Mouse (Mus musculus): ENCODE measurements at regions not wholly inside any gene's neighbourhood (a gene's known extent, or its start where the extent isn't known, plus 50 kb on each side); places are given as distances from the start of the nearest gene placed in this dataset.

- DNase-seq, result no peak
- Histone ChIP-seq H3K27me3 (ENCODE audit: insufficient read depth, low read length) (no peaks in the 10 kb centered on the region), H3K4me3 (ENCODE audit: low read depth, low read length) (no peak overlapping the region), H3K9me3 (ENCODE audit: low read length) (no peaks in the 10 kb centered on the region), H3K4me1 (ENCODE audit: insufficient read depth) (no peaks in the 10 kb centered on the region), H3K36me3 (ENCODE audit: insufficient read depth) (no peaks in the 10 kb centered on the region), H3K9ac (no peak overlapping the region), H3K27ac (ENCODE audit: low read depth, low read length) (no peak overlapping the region), H3K4me2 (ENCODE audit: low read depth) (no peak overlapping the region)
- WGBS, result 63% methylated on average over 6 of the region's 6 CpGs
- no peak for ATAC-seq
- TF ChIP-seq CTCF (IDR thresholded peaks at IDR 0.05; ENCODE audit: low read depth), result no peak
Measured at GRCm38 (mm10) chr12:107129232-107129631, 359.2 kb upstream of the 3110018I06Rik start.

- H3K36me3 ChIP-seq (ENCODE audit: insufficient read depth), result no peaks in the 10 kb centered on the region
- no peak overlapping the region for H3K4me3 ChIP-seq (ENCODE audit: low read depth, low read length)
- WGBS, result 70% methylated on average over 7 of the region's 7 CpGs
- no peak overlapping the region for H3K27ac ChIP-seq (ENCODE audit: low read depth, low read length)
- no peaks in the 10 kb centered on the region for H3K9me3 ChIP-seq (ENCODE audit: low read length)
- DNase-seq (no peak), ATAC-seq (no peak)
- no peak overlapping the region for H3K9ac ChIP-seq
- no peak overlapping the region for H3K4me2 ChIP-seq (ENCODE audit: low read depth)
- TF ChIP-seq CTCF (IDR thresholded peaks at IDR 0.05; ENCODE audit: low read depth), result no peak
- H3K4me1 ChIP-seq (ENCODE audit: insufficient read depth), result no peaks in the 10 kb centered on the region
- H3K27me3 ChIP-seq (ENCODE audit: insufficient read depth, low read length), result no peaks in the 10 kb centered on the region
Measured at GRCm38 (mm10) chr12:107131351-107131750, 357.1 kb upstream of the 3110018I06Rik start.

- ATAC-seq (no peak), DNase-seq (no peak)
- Histone ChIP-seq H3K4me3 (ENCODE audit: low read depth, low read length) (no peak overlapping the region), H3K4me2 (ENCODE audit: low read depth) (no peak overlapping the region), H3K27me3 (ENCODE audit: insufficient read depth, low read length) (no peaks in the 10 kb centered on the region), H3K4me1 (ENCODE audit: insufficient read depth) (no peaks in the 10 kb centered on the region), H3K9ac (no peak overlapping the region), H3K27ac (ENCODE audit: low read depth, low read length) (no peak overlapping the region), H3K9me3 (ENCODE audit: low read length) (no peaks in the 10 kb centered on the region), H3K36me3 (ENCODE audit: insufficient read depth) (no peaks in the 10 kb centered on the region)
- WGBS, result 76% methylated on average over 6 of the region's 6 CpGs
- TF ChIP-seq CTCF (IDR thresholded peaks at IDR 0.05; ENCODE audit: low read depth), result no peak
Measured at GRCm38 (mm10) chr12:107131841-107132240, 356.6 kb upstream of the 3110018I06Rik start.

GRCm38 (mm10) chr12:107132501-107132900 is 355.9 kb upstream of the 3110018I06Rik start:
- DNase-seq, result no peak
- Histone ChIP-seq H3K4me3 (ENCODE audit: low read depth, low read length) (no peak overlapping the region), H3K27ac (ENCODE audit: low read depth, low read length) (no peak overlapping the region), H3K9me3 (ENCODE audit: low read length) (no peaks in the 10 kb centered on the region), H3K4me2 (ENCODE audit: low read depth) (no peak overlapping the region), H3K36me3 (ENCODE audit: insufficient read depth) (no peaks in the 10 kb centered on the region), H3K9ac (no peak overlapping the region), H3K27me3 (ENCODE audit: insufficient read depth, low read length) (no peaks in the 10 kb centered on the region), H3K4me1 (ENCODE audit: insufficient read depth) (no peaks in the 10 kb centered on the region)
- no peak for TF ChIP-seq CTCF (IDR thresholded peaks at IDR 0.05; ENCODE audit: low read depth)
- WGBS, result 84% methylated on average over 3 of the region's 3 CpGs
- no peak for ATAC-seq

GRCm38 (mm10) chr12:107134353-107134752 is 354.1 kb upstream of the 3110018I06Rik start:
- Histone ChIP-seq H3K4me2 (ENCODE audit: low read depth) (no peak overlapping the region), H3K27me3 (ENCODE audit: insufficient read depth, low read length) (no peaks in the 10 kb centered on the region), H3K27ac (ENCODE audit: low read depth, low read length) (no peak overlapping the region), H3K36me3 (ENCODE audit: insufficient read depth) (no peaks in the 10 kb centered on the region), H3K9me3 (ENCODE audit: low read length) (no peaks in the 10 kb centered on the region), H3K4me1 (ENCODE audit: insufficient read depth) (no peaks in the 10 kb centered on the region), H3K9ac (no peak overlapping the region), H3K4me3 (ENCODE audit: low read depth, low read length) (no peak overlapping the region)
- 94% methylated on average over 3 of the region's 3 CpGs for WGBS
- ATAC-seq, result no peak
- DNase-seq, result no peak
- no peak for TF ChIP-seq CTCF (IDR thresholded peaks at IDR 0.05; ENCODE audit: low read depth)

GRCm38 (mm10) chr12:107138677-107139400 is 349.6 kb upstream of the 3110018I06Rik start:
- Histone ChIP-seq H3K9ac (no peak overlapping the region), H3K27me3 (ENCODE audit: insufficient read depth, low read length) (no peaks in the 10 kb centered on the region), H3K36me3 (ENCODE audit: insufficient read depth) (no peaks in the 10 kb centered on the region), H3K27ac (ENCODE audit: low read depth, low read length) (no peak overlapping the region), H3K9me3 (ENCODE audit: low read length) (no peaks in the 10 kb centered on the region), H3K4me3 (ENCODE audit: low read depth, low read length) (no peak overlapping the region), H3K4me2 (ENCODE audit: low read depth) (no peak overlapping the region), H3K4me1 (ENCODE audit: insufficient read depth) (no peaks in the 10 kb centered on the region)
- ATAC-seq (no peak), DNase-seq (no peak)
- WGBS, result 81% methylated on average over 8 of the region's 8 CpGs
- TF ChIP-seq CTCF (IDR thresholded peaks at IDR 0.05; ENCODE audit: low read depth), result no peak

- ATAC-seq (no peak), DNase-seq (no peak)
- no peaks in the 10 kb centered on the region for H3K9me3 ChIP-seq (ENCODE audit: low read length)
- H3K4me2 ChIP-seq (ENCODE audit: low read depth), result no peak overlapping the region
- 90% methylated on average over 9 of the region's 9 CpGs for WGBS
- no peak overlapping the region for H3K4me3 ChIP-seq (ENCODE audit: low read depth, low read length)
- no peaks in the 10 kb centered on the region for H3K27me3 ChIP-seq (ENCODE audit: insufficient read depth, low read length)
- no peak overlapping the region for H3K9ac ChIP-seq
- no peak overlapping the region for H3K27ac ChIP-seq (ENCODE audit: low read depth, low read length)
- no peak for TF ChIP-seq CTCF (IDR thresholded peaks at IDR 0.05; ENCODE audit: low read depth)
- H3K36me3 ChIP-seq (ENCODE audit: insufficient read depth), result no peaks in the 10 kb centered on the region
- no peaks in the 10 kb centered on the region for H3K4me1 ChIP-seq (ENCODE audit: insufficient read depth)
Measured at GRCm38 (mm10) chr12:107140957-107141595, 347.4 kb upstream of the 3110018I06Rik start.
